Mouse (Mus musculus): ENCODE measurements around the gene Lin54. TPM values are rescaled to one million over a fixed set of nuclear protein-coding genes. Genes with fewer than 3 reads are reported as not detected.

Gene Lin54
- polyA plus RNA-seq, 1 experiment = 2.9 TPM

GRCm38 (mm10) chr5:100524921-100525320, 24.5 kb upstream of the Lin54 start:
- H3K4me2 ChIP-seq (ENCODE audit: low read depth) = no peak overlapping the region
- no peak overlapping the region for H3ac ChIP-seq (ENCODE audit: control insufficient read depth, insufficient read length)
- no peak for TF ChIP-seq USF1 (IDR thresholded peaks at IDR 0.05; ENCODE audit: low read depth)
- TF ChIP-seq TCF12 (IDR thresholded peaks at IDR 0.05; ENCODE audit: insufficient read depth, poor library complexity, severe bottlenecking) = no peak
- no peak for TF ChIP-seq SRF (IDR thresholded peaks at IDR 0.05; ENCODE audit: control insufficient read depth, insufficient read length, low read depth)
- TF ChIP-seq POLR2AphosphoS2 (IDR thresholded peaks at IDR 0.05; ENCODE audit: insufficient read length, low read depth) = no peak
- no peak for TF ChIP-seq POLR2A (IDR thresholded peaks at IDR 0.05; ENCODE audit: insufficient read length, low read depth)
- no peak for TF ChIP-seq TCF3 (IDR thresholded peaks at IDR 0.05; ENCODE audit: insufficient read length, low read depth)
- no peak for TF ChIP-seq MYOG (IDR thresholded peaks at IDR 0.05; ENCODE audit: control insufficient read depth in 1 of 3, insufficient read depth in 1 of 3, insufficient read length in 2 of 3, low read depth in 2 of 3)
- TF ChIP-seq MAX (IDR thresholded peaks at IDR 0.05; ENCODE audit: low read depth) = no peak
- no peak for TF ChIP-seq E2F4 (IDR thresholded peaks at IDR 0.05; ENCODE audit: insufficient read depth)
- no peak for TF ChIP-seq MYOD1 (IDR thresholded peaks at IDR 0.05; ENCODE audit: control insufficient read depth in 1 of 3, insufficient read length in 2 of 3, low read depth in 2 of 3)
- TF ChIP-seq CEBPB (IDR thresholded peaks at IDR 0.05; ENCODE audit: insufficient read depth, poor library complexity, severe bottlenecking) = no peak
- TF ChIP-seq REST (IDR thresholded peaks at IDR 0.05; ENCODE audit: insufficient read depth, insufficient read length) = no peak
- H3K36me3 ChIP-seq (ENCODE audit: control insufficient read depth, insufficient read depth) = peaks cover 25% of the 10 kb centered on the region
- H3K4me3 ChIP-seq = no peak overlapping the region
- no peaks in the 10 kb centered on the region for H3K27me3 ChIP-seq (ENCODE audit: control insufficient read depth, insufficient read depth, insufficient read length)
- H3K79me2 ChIP-seq (ENCODE audit: control insufficient read depth, insufficient read depth) = peaks cover 76% of the 10 kb centered on the region

- peaks cover 88% of the 10 kb centered on the region for H3K79me2 ChIP-seq (ENCODE audit: control insufficient read depth, insufficient read depth)
- H3ac ChIP-seq (ENCODE audit: control insufficient read depth, insufficient read length) = no peak overlapping the region
- TF ChIP-seq MAX (IDR thresholded peaks at IDR 0.05; ENCODE audit: low read depth) = no peak
- no peak for TF ChIP-seq REST (IDR thresholded peaks at IDR 0.05; ENCODE audit: insufficient read depth, insufficient read length)
- no peak for TF ChIP-seq POLR2AphosphoS2 (IDR thresholded peaks at IDR 0.05; ENCODE audit: insufficient read length, low read depth)
- no peak for TF ChIP-seq POLR2A (IDR thresholded peaks at IDR 0.05; ENCODE audit: insufficient read length, low read depth)
- no peak for TF ChIP-seq SRF (IDR thresholded peaks at IDR 0.05; ENCODE audit: control insufficient read depth, insufficient read length, low read depth)
- H3K4me3 ChIP-seq = no peak overlapping the region
- peaks cover 11% of the 10 kb centered on the region for H3K36me3 ChIP-seq (ENCODE audit: control insufficient read depth, insufficient read depth)
- H3K27me3 ChIP-seq (ENCODE audit: control insufficient read depth, insufficient read depth, insufficient read length) = no peaks in the 10 kb centered on the region
- no peak overlapping the region for H3K4me2 ChIP-seq (ENCODE audit: low read depth)
Observed at GRCm38 (mm10) chr5:100523331-100523730, 22.9 kb upstream of the Lin54 start.

- H3K36me3 ChIP-seq (ENCODE audit: control insufficient read depth, insufficient read depth) = no peaks in the 10 kb centered on the region
- H3K4me2 ChIP-seq (ENCODE audit: low read depth) = peak overlapping the region; percentile 87
- peak overlapping the region; percentile 65 for H3K4me3 ChIP-seq
- H3K79me2 ChIP-seq (ENCODE audit: control insufficient read depth, insufficient read depth) = peaks cover 62% of the 10 kb centered on the region
- no peaks in the 10 kb centered on the region for H3K27me3 ChIP-seq (ENCODE audit: control insufficient read depth, insufficient read depth, insufficient read length)
- H3ac ChIP-seq (ENCODE audit: control insufficient read depth, insufficient read length) = no peak overlapping the region
- TF ChIP-seq E2F4 (IDR thresholded peaks at IDR 0.05; ENCODE audit: insufficient read depth) (no peak), POLR2A (IDR thresholded peaks at IDR 0.05; ENCODE audit: insufficient read length, low read depth) (no peak), MYOD1 (IDR thresholded peaks at IDR 0.05; ENCODE audit: control insufficient read depth in 1 of 3, insufficient read length in 2 of 3, low read depth in 2 of 3) (no peak), POLR2AphosphoS2 (IDR thresholded peaks at IDR 0.05; ENCODE audit: insufficient read length, low read depth) (no peak), CEBPB (IDR thresholded peaks at IDR 0.05; ENCODE audit: insufficient read depth, poor library complexity, severe bottlenecking) (no peak), TCF12 (IDR thresholded peaks at IDR 0.05; ENCODE audit: insufficient read depth, poor library complexity, severe bottlenecking) (no peak), TCF3 (IDR thresholded peaks at IDR 0.05; ENCODE audit: insufficient read length, low read depth) (no peak), SRF (IDR thresholded peaks at IDR 0.05; ENCODE audit: control insufficient read depth, insufficient read length, low read depth) (no peak), USF1 (IDR thresholded peaks at IDR 0.05; ENCODE audit: low read depth) (no peak), MYOG (IDR thresholded peaks at IDR 0.05; ENCODE audit: control insufficient read depth in 1 of 3, insufficient read depth in 1 of 3, insufficient read length in 2 of 3, low read depth in 2 of 3) (no peak), MAX (IDR thresholded peaks at IDR 0.05; ENCODE audit: low read depth) (no peak), REST (IDR thresholded peaks at IDR 0.05; ENCODE audit: insufficient read depth, insufficient read length) (no peak)
Observed at GRCm38 (mm10) chr5:100520223-100520622, 19.8 kb upstream of the Lin54 start.

GRCm38 (mm10) chr5:100519027-100519411, 18.6 kb upstream of the Lin54 start:
- Histone ChIP-seq H3K4me3 (peak overlapping the region; percentile 65), H3K4me2 (ENCODE audit: low read depth) (peak overlapping the region; percentile 87), H3K36me3 (ENCODE audit: control insufficient read depth, insufficient read depth) (no peaks in the 10 kb centered on the region), H3K27me3 (ENCODE audit: control insufficient read depth, insufficient read depth, insufficient read length) (no peaks in the 10 kb centered on the region), H3K79me2 (ENCODE audit: control insufficient read depth, insufficient read depth) (peaks cover 52% of the 10 kb centered on the region), H3ac (ENCODE audit: control insufficient read depth, insufficient read length) (peak overlapping the region; percentile 42)
- TF ChIP-seq POLR2AphosphoS2 (IDR thresholded peaks at IDR 0.05; ENCODE audit: insufficient read length, low read depth) (no peak), POLR2A (IDR thresholded peaks at IDR 0.05; ENCODE audit: insufficient read length, low read depth) (no peak), TCF3 (IDR thresholded peaks at IDR 0.05; ENCODE audit: insufficient read length, low read depth) (no peak), TCF12 (IDR thresholded peaks at IDR 0.05; ENCODE audit: insufficient read depth, poor library complexity, severe bottlenecking) (no peak), CEBPB (IDR thresholded peaks at IDR 0.05; ENCODE audit: insufficient read depth, poor library complexity, severe bottlenecking) (no peak), MYOG (IDR thresholded peaks at IDR 0.05; ENCODE audit: control insufficient read depth in 1 of 3, insufficient read depth in 1 of 3, insufficient read length in 2 of 3, low read depth in 2 of 3) (no peak), E2F4 (IDR thresholded peaks at IDR 0.05; ENCODE audit: insufficient read depth) (no peak), MAX (IDR thresholded peaks at IDR 0.05; ENCODE audit: low read depth) (no peak), MYOD1 (IDR thresholded peaks at IDR 0.05; ENCODE audit: control insufficient read depth in 1 of 3, insufficient read length in 2 of 3, low read depth in 2 of 3) (no peak), REST (IDR thresholded peaks at IDR 0.05; ENCODE audit: insufficient read depth, insufficient read length) (no peak), SRF (IDR thresholded peaks at IDR 0.05; ENCODE audit: control insufficient read depth, insufficient read length, low read depth) (no peak), USF1 (IDR thresholded peaks at IDR 0.05; ENCODE audit: low read depth) (no peak)
